Mouse (Mus musculus) heart, adult 8-10 months (tissue): Measurements from ENCODE around the gene Tmem141. TPM values are rescaled to one million over a fixed set of nuclear protein-coding genes. Genes with fewer than 3 reads are reported as not detected.

ENCODE experiments used
- DNase-seq: peaks from one replicate; pipeline ENCODE4 v3.0.0; 2022; ENCODE audit warnings: low spot score
- total RNA-seq, 4 experiments: library from RNA; stranded (reverse); gene quantifications; 2 replicates each; pipeline ENCODE4 v1.2.4; 2022

Gene Tmem141
- total RNA-seq, 4 experiments from 2014 or later, result 32.0 to 42.2 (median 38.6) TPM

GRCm38 (mm10) chr2:25607761-25608622 lies 13.8 kb downstream of the Tmem141 start, which contains the start of gene Rabl6:
Gene Rabl6 (minus strand): TSS chr2:25608521.
- DNase-seq, result peak; percentile 86

- DNase-seq, result no peak
These were observed 19.3 kb downstream of the Tmem141 start for GRCm38 (mm10) chr2:25602526-25602925.

GRCm38 (mm10) chr2:25600037-25600436 lies 21.8 kb downstream of the Tmem141 start:
- no peak for DNase-seq

DNA sequence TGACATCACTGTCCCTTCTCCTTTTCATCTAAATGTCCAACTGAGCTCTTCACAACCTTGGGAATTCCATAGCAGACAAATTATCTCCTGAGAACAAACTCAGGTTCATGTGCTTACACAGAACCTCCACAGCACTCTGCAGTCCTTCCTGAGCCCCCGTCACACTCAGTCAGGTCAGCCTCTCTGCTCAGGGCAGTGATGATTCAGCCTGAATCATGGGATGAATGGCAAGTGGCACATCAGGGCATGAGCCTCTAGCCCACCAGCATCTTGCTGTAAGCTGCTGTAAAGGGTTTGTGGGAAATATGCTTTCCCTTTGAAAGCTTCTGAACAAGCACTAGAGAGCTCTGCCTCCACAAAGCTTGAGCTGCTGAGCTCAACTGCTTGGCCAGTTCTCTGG lies 23.1 kb downstream of the Tmem141 start:
- DNase-seq, result no peak

DNA sequence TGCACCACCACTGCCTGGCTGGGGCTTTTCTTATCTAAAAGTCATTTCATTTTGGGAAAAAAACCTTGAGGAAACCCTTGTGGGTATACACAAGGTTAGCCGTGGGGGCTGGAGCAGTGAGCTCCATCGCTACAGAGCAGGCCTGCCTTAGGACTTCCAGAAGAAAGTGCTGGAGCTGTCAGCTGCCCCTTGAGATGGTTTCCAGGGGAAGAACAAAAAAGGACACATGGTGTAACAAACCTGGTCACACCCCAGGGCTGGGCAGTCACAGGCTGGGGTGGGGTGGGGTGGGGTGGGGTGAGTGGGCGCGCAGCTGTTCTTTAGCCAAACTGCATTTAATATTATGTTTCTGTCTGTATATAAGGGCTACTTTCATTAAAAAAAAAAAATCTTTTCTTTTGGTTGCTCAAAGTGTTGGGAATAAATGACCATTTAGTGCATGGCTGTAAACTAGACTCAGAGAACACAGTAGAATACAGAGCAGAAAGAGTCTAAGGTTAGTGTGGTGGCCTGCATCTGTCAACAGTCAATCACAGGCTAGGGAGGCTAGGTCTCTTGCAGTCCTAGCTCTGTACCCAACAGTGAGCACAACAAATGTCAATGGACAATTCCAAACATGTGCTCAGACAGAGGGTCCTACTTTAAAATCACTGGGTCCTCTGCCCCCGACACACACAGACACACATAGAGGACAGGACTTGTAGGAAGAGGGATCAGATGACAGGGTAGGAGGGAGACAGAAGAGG lies 24.9 kb downstream of the Tmem141 start:
- DNase-seq, result no peak

DNA sequence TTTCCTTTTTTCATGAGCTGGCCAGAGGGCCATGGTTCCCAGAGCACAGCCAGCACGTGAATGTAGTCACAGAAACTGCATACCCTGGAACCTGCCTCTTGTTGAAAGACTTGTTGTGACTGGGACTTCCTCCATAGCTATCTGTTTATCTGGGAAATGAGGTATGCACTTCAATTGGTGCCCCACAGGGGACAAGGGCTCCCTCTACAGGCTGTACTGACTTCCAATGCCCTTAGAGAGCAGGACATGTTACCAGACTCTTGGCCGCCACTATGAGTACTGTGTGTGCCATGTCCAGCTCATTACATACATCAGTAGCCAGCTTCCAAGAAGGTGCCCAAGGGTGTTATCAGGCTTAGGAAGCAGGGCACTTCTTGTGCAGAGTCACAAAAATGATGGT lies 29.9 kb downstream of the Tmem141 start:
- DNase-seq, result no peak

DNA sequence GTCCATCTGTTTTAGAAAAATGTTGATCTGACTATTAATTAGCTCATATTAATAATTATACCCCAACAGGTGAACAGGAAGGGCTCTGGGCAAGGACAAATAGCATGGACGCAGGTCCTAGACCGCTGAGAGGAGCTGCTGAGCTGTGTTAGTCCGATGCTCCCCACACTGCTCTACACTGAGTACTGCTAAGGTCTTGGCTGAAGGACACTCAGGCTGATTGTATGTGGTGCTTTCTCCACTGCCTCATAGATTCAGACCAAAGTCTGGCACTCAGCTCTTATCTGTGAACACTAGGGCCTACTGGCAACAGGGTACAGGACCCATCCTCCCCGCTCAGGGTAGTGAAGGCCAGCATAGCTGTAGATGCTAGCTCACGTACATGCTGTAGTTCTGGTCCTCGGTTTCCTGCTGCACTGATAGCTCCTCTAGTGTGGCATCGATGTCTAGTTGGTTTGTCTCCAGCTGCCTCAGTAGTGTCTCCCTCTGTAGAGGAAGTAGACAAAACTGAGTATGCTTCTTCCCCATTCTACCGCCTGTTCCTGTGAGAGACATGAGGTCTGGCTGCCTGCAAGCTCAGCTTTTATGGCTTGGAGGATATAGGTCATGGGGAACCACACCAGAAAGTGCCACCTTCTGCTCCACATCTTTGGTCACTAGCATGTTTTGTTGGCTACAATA lies 33.4 kb downstream of the Tmem141 start:
- DNase-seq, result no peak

DNA sequence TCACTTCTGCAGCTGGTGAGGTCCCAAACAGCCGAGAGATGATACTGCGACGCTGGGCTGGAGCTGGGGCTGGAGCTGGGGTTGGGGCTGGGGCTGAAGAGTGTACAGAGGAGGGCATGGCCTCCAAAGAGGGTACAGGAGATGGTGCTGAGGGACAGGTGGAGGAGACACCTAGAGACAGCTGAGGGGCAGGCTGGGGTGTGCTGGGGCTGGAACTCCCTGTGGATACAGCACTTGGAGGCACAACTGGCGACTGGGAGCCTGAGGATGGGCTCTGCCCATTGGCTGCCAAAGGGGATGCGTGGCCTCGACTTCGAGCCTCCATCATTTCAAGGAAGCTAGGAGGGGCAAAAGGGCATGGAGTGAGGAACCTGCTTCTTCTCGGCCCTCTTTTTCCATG lies 34.5 kb downstream of the Tmem141 start:
- DNase-seq, result no peak

GRCm38 (mm10) chr2:25585601-25586000 lies 36.2 kb downstream of the Tmem141 start:
- DNase-seq, result no peak

DNA sequence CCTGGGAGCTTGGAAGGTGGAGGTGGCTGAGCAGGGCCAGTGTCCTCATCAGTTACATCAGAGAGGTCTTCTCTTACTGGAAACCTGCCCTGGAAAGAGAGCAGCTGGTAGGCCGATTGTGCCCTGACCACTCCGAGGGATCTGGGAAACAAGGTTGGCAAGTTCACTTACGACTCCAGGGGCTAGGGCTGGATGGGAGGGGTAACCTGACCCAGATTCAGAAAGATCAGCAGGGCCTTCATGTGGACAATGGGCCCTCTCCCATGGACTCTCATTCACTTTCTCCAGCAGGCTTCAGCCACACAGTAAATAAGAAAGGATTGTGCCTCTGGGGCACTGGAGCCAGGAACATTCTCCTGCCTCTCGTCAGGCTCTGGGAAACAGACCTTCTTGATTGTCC lies 36.9 kb downstream of the Tmem141 start:
- DNase-seq, result no peak

DNA sequence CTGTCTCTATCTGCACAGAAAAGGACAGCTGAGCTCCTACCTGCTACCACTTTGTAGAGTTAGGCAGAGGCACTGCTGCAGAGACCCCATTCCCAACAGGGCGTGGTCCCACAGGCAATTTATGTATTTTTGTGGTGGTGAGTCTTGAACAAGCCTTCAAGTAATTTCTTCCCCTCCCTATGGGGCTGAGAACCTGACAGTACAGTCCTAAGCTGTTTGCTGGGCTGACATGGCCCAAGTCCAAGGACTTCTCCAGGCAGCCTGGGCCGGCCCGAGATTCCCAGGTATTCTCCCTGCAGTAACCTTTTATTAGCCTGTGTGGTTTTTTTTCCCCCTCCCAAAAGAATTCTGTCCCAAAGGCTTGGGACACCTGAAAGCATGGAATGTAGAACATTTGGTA lies 37.7 kb downstream of the Tmem141 start:
- DNase-seq, result no peak

DNA sequence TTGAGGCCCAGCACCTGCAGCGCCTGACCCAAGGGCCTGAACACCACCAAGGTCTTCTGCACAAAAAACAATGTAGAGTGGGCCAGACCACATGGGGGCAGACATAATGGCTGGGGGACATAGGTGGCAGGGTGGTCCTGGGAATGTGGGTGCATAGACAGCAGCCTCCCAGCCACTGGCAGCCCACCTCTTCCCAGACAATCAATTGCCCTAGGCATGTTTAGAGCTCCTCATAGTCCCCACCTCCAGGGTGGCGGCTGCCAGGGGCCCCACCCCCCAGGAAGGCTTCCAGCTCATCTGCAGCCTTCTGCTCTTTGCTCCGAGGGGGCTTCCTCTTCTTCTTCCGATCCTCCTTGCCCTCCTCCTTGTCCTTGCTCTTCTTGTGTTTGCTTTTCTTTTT lies 38.2 kb downstream of the Tmem141 start:
- DNase-seq, result no peak

DNA sequence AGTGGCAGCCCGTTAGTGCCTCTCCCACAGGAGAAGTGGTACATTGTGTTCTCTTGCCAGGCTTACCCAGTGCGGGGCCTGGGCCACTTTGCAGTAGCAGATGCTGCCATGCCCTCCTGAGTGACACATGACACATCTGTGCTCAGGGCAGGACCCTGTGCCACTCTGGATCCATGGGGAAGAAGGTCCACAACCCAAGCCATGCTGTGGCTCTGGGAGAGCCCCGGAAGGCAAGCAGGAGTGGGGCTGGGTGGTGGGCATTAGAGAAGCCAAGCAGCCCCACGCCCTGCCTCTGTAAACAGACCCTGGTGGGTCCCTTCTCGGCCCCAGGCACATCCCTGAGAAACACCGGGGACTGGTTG lies 38.7 kb downstream of the Tmem141 start:
- DNase-seq, result no peak

DNA sequence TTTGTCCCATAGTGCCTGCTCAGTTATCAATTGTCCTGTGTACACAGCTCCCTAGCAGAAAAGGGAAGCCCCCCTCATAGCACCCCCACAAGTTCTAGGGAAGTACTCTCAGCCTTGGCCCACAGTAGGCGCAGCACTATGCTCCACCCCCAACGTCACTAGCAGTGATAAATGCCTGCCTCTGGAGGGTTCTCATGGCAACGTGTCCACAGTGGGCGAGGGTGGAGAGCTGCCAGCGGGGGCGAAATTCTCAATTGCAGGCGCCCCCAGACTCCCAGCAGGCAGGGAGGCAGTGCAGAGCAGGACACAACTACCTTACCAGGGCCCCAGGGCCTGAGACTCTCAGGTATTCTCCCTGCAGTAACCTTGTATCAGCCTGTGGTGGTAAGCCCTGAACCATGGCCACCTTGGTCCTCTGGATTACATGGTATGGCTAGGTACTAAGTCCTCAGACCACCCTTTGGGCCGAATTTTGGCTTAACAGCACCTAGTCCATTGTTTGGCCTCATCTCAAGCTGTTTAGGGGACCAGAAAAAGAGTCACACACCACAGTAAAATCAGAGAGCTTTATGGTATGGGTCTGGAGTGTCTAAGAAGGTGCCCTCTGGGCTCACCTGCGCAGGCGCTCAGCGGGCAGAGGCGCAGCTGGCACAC lies 39.2 kb downstream of the Tmem141 start:
- DNase-seq, result no peak

DNA sequence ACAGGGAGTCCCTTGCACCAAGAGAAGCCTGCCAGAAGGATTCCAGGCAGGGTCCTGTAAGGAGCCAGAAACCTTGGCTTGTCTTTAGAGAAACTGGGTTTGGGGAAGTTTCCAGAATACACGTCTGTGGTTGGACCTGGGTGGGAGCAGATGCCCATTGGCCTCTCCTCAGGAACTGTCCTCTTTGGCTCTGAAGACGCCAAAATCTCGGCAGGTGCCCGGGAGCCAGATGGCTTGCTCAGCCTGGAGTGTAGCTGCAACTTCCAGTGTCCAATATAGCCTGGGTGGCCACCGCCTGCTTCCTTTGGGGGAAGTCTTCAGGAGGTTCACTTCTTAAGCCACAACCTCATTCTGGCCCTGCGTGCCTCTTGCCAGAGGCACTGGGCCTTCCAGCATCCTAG lies 39.9 kb downstream of the Tmem141 start:
- no peak for DNase-seq

- DNase-seq, result peak; percentile 62
These were observed 40.4 kb downstream of the Tmem141 start, which contains the start of gene Ajm1 for GRCm38 (mm10) chr2:25581294-25581864. Gene Ajm1 (minus strand): TSS chr2:25581757.

DNA sequence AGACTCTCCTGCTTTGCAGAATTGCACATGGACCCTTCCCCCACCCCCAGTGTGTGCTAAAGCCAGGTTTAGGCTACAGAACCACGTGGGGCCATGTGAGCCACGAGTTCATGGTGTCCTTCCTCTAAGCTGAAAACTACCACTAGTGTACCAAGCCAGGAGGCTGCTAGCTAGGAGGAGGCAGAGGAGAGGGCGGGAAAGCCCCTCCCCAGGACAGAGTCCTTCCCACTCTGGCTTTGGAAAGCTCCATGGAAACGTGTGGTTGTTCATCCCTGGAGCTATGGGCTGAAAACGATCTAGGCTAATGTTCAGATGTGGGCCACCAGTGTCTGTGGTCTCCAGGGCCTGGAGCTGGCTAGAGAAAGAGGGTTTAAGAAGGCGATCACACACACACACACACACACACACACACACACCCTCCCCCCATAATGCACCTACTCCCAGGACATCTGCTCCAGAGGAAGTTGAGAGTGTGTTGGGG lies 41.1 kb downstream of the Tmem141 start:
- DNase-seq, result no peak

DNA sequence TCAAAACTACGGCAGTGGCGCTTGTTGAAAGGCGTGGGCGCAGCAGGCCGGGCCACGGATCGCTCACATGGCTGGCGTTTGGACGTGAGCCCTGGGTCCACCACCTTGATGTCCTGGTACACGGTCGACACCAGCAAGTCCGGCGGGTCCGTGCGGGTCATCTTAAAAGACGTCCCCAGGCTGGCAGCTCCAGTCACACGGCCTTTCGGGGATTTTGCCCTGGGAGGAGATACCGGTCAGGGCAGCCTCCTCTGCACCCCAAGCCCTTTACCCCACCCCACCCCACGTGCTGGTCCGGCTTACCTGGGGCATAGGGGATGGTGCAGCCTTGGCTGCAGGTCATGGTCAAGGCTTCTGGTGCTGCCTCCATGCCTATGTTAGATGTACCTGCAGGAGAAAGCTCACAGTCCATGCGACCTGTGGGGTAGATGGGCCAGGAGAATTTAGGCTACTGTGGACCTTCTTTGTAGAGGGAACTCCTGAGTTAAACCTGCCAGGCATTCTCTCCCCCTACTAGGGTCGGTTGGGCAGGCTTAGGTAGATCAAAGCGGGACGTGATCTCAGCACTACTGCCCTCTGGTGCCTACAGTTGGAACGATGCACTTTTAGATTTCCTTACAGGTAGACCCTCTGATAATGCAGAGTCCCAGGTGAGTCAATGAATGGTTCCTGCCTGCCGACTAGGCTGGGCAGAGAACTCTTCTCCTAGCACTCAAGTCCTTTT lies 41.9 kb downstream of the Tmem141 start:
- DNase-seq, result no peak

- no peak for DNase-seq
These were observed 42.7 kb downstream of the Tmem141 start for GRCm38 (mm10) chr2:25578796-25579736.
